Mouse (Mus musculus) limb, embryonic 13.5 days (tissue): ENCODE data around the gene Gh. TPM values are rescaled to one million over a fixed set of nuclear protein-coding genes. Genes with fewer than 3 reads are reported as not detected.

Source experiments
- ATAC-seq: fragments of 200-750 bp; cut with Nextera tagmentation; 2 replicates; pipeline ENCODE4 v1.8.0; 2017; ENCODE audit warnings: low read depth, moderate number of reproducible peaks, moderate TSS enrichment; ENCODE audit not compliant: low FRiP score
- H3K27ac ChIP-seq: fragments of 300-500 bp; sonication (generic); 2 replicates; pipeline ENCODE4 v1.5.1; 2015; ENCODE audit warnings: inconsistent platforms, mild to moderate bottlenecking, moderate library complexity
- H3K27me3 ChIP-seq: fragments of 300-500 bp; sonication (generic); 2 replicates; pipeline ENCODE4 v1.6.1; 2015; ENCODE audit warnings: mild to moderate bottlenecking, inconsistent platforms
- H3K36me3 ChIP-seq: fragments of 300-500 bp; sonication (generic); 2 replicates; pipeline ENCODE4 v1.6.1; 2015; ENCODE audit warnings: inconsistent platforms, mild to moderate bottlenecking, moderate library complexity
- H3K4me1 ChIP-seq: fragments of 300-500 bp; sonication (generic); 2 replicates; pipeline ENCODE4 v1.6.1; 2015; ENCODE audit warnings: inconsistent platforms
- H3K4me2 ChIP-seq: fragments of 300-500 bp; sonication (generic); replicated peaks from 2 replicates; pipeline ENCODE4 v1.6.1; 2015; ENCODE audit warnings: inconsistent platforms, mild to moderate bottlenecking, moderate library complexity
- H3K4me3 ChIP-seq: fragments of 300-500 bp; sonication (generic); 2 replicates; pipeline ENCODE4 v1.5.1; 2015; ENCODE audit warnings: moderate library complexity, mild to moderate bottlenecking, inconsistent platforms
- H3K9ac ChIP-seq: fragments of 300-500 bp; sonication (generic); 2 replicates; pipeline ENCODE4 v1.6.1; 2015; ENCODE audit warnings: mild to moderate bottlenecking, inconsistent platforms
- H3K9me3 ChIP-seq: fragments of 300-500 bp; sonication (generic); 2 replicates; pipeline ENCODE4 v1.6.1; 2016; ENCODE audit warnings: inconsistent platforms
- WGBS: fragments of 180-500 bp; shearing (Covaris S2); methylation state at CpG from one replicate; pipeline ENCODE4 v1.1.7; 2015; 5-methylcytosine and 5-hydroxymethylcytosine counted together
- polyA plus RNA-seq: library from polyadenylated mRNA; unstranded; fragments of >200 nt; fragmentation: Nextera tagmentation; extraction: Ambion mirVana; gene quantifications from 2 replicates; pipeline ENCODE4 v1.2.1, GENCODE M21; 2015

Gh gene
- polyA plus RNA-seq, 1 experiment from 2014 or later, result not detected

- ATAC-seq, result no peak
Observed at GRCm38 (mm10) chr11:106266431-106266830, 35.2 kb downstream of the Gh start.

GRCm38 (mm10) chr11:106265570-106265969 lies 36.1 kb downstream of the Gh start:
- H3K27ac ChIP-seq, result no peak overlapping the region
- H3K36me3 ChIP-seq, result peaks cover 68% of the 10 kb centered on the region
- H3K4me3 ChIP-seq, result no peak overlapping the region
- WGBS, result 92% methylated on average over 4 of the region's 4 CpGs
- no peak overlapping the region for H3K9ac ChIP-seq
- H3K4me2 ChIP-seq, result no peak overlapping the region
- H3K4me1 ChIP-seq, result peaks cover 42% of the 10 kb centered on the region
- no peaks in the 10 kb centered on the region for H3K9me3 ChIP-seq
- no peaks in the 10 kb centered on the region for H3K27me3 ChIP-seq
- no peak for ATAC-seq

More at GRCm38 (mm10) chr11:106266431-106266830, 35.2 kb downstream of the Gh start:
- peak overlapping the region; percentile 58 for H3K4me2 ChIP-seq
- H3K27me3 ChIP-seq, result no peaks in the 10 kb centered on the region
- peaks cover 59% of the 10 kb centered on the region for H3K36me3 ChIP-seq
- 90% methylated on average over 10 of the region's 10 CpGs for WGBS
- peak overlapping the region; percentile 34; the same call in 1 of the 2 replicates for H3K4me3 ChIP-seq
- no peak overlapping the region for H3K27ac ChIP-seq
- H3K9me3 ChIP-seq, result no peaks in the 10 kb centered on the region
- H3K9ac ChIP-seq, result no peak overlapping the region
- H3K4me1 ChIP-seq, result peaks cover 50% of the 10 kb centered on the region

GRCm38 (mm10) chr11:106264988-106265387 lies 36.7 kb downstream of the Gh start:
- WGBS, result 94% methylated on average over 15 of the region's 15 CpGs
- Histone ChIP-seq H3K36me3 (peaks cover 70% of the 10 kb centered on the region), H3K4me1 (peaks cover 36% of the 10 kb centered on the region), H3K9me3 (no peaks in the 10 kb centered on the region), H3K27me3 (no peaks in the 10 kb centered on the region), H3K4me3 (no peak overlapping the region), H3K9ac (no peak overlapping the region), H3K4me2 (no peak overlapping the region), H3K27ac (no peak overlapping the region)
- no peak for ATAC-seq

GRCm38 (mm10) chr11:106263963-106264362 lies 37.7 kb downstream of the Gh start:
- peaks cover 29% of the 10 kb centered on the region for H3K4me1 ChIP-seq
- WGBS, result 79% methylated on average over 9 of the region's 9 CpGs
- no peak for ATAC-seq
- no peak overlapping the region for H3K9ac ChIP-seq
- H3K4me2 ChIP-seq, result no peak overlapping the region
- H3K9me3 ChIP-seq, result no peaks in the 10 kb centered on the region
- no peak overlapping the region for H3K4me3 ChIP-seq
- H3K27ac ChIP-seq, result no peak overlapping the region
- H3K36me3 ChIP-seq, result peaks cover 80% of the 10 kb centered on the region
- no peaks in the 10 kb centered on the region for H3K27me3 ChIP-seq

- Histone ChIP-seq H3K27me3 (no peaks in the 10 kb centered on the region), H3K4me2 (no peak overlapping the region), H3K9me3 (no peaks in the 10 kb centered on the region), H3K4me1 (peaks cover 11% of the 10 kb centered on the region), H3K36me3 (peaks cover 84% of the 10 kb centered on the region), H3K9ac (no peak overlapping the region), H3K4me3 (no peak overlapping the region), H3K27ac (no peak overlapping the region)
- no peak for ATAC-seq
- WGBS, result 87% methylated on average over 14 of the region's 14 CpGs
Observed at GRCm38 (mm10) chr11:106260826-106261450, 40.7 kb downstream of the Gh start.

- peaks cover 66% of the 10 kb centered on the region for H3K36me3 ChIP-seq
- H3K27me3 ChIP-seq, result no peaks in the 10 kb centered on the region
- H3K27ac ChIP-seq, result no peak overlapping the region; the same call in 1 of the 2 replicates
- peak overlapping the region; percentile 99 for H3K4me2 ChIP-seq
- no peak for ATAC-seq
- H3K4me1 ChIP-seq, result peaks cover 20% of the 10 kb centered on the region
- 70% methylated on average over 5 of the region's 5 CpGs for WGBS
- H3K4me3 ChIP-seq, result peak overlapping the region; percentile 85
- no peaks in the 10 kb centered on the region for H3K9me3 ChIP-seq
- H3K9ac ChIP-seq, result peak overlapping the region; percentile 91
Observed at GRCm38 (mm10) chr11:106256775-106257174, 44.9 kb downstream of the Gh start.

- H3K9ac ChIP-seq, result peak within 1 kb of the TSS; percentile 91
- H3K27ac ChIP-seq, result peak within 1 kb of the TSS; percentile 58; the same call in 1 of the 2 replicates
- peaks cover 66% of the 10 kb centered on the region for H3K36me3 ChIP-seq
- no peaks in the 10 kb centered on the region for H3K27me3 ChIP-seq
- H3K4me1 ChIP-seq, result peaks cover 20% of the 10 kb centered on the region
- H3K4me2 ChIP-seq, result peak within 1 kb of the TSS; percentile 99
- H3K4me3 ChIP-seq, result peak within 1 kb of the TSS; percentile 85
- WGBS, result under 1% methylated on average over 42 of the region's 42 CpGs
- peak; percentile 97 for ATAC-seq
- H3K9me3 ChIP-seq, result no peaks in the 10 kb centered on the region
Observed at GRCm38 (mm10) chr11:106255685-106256451, 45.8 kb downstream of the Gh start, which contains the start of the genes Ftsj3 and Psmc5. Gene Ftsj3, minus strand, starts transcription at chr11:106256079. Gene Psmc5, plus strand, starts transcription at chr11:106256154.

- H3K9ac ChIP-seq, result peak overlapping the region; percentile 91
- peak overlapping the region; percentile 99 for H3K4me2 ChIP-seq
- H3K27me3 ChIP-seq, result no peaks in the 10 kb centered on the region
- H3K4me3 ChIP-seq, result peak overlapping the region; percentile 85
- 4% methylated on average over 22 of the region's 22 CpGs for WGBS
- H3K9me3 ChIP-seq, result no peaks in the 10 kb centered on the region
- H3K27ac ChIP-seq, result 0 out of 2 replicates have a peak overlapping the region, but pooled peaks have one; percentile 55
- no peak for ATAC-seq
- H3K36me3 ChIP-seq, result peaks cover 69% of the 10 kb centered on the region
- peaks cover 20% of the 10 kb centered on the region for H3K4me1 ChIP-seq
Observed at GRCm38 (mm10) chr11:106255174-106255573, 46.5 kb downstream of the Gh start.

GRCm38 (mm10) chr11:106254767-106255166 lies 46.9 kb downstream of the Gh start:
- peak overlapping the region; percentile 85 for H3K4me3 ChIP-seq
- H3K9me3 ChIP-seq, result no peaks in the 10 kb centered on the region
- 11% methylated on average over 2 of the region's 2 CpGs for WGBS
- peak overlapping the region; percentile 91 for H3K9ac ChIP-seq
- no peaks in the 10 kb centered on the region for H3K27me3 ChIP-seq
- H3K4me1 ChIP-seq, result peaks cover 20% of the 10 kb centered on the region
- H3K36me3 ChIP-seq, result peaks cover 71% of the 10 kb centered on the region
- H3K4me2 ChIP-seq, result peak overlapping the region; percentile 99
- H3K27ac ChIP-seq, result no peak overlapping the region
- no peak for ATAC-seq

Other genes starting within 250 kb of the Gh start
- gene Taco1, start 235.8 kb downstream of the Gh start, polyA plus RNA-seq, result 8.6 and 9.7 TPM in 2 replicates
- 25.3 and 27.1 TPM in 2 replicates for gene Map3k3, start 217.3 kb downstream of the Gh start, polyA plus RNA-seq
- not detected in 2 replicates for gene Gm10840, start 141.0 kb downstream of the Gh start, polyA plus RNA-seq
- gene Limd2, start 141.0 kb downstream of the Gh start, polyA plus RNA-seq, result 378 and 399 TPM in 2 replicates
- gene Strada, start 99.7 kb downstream of the Gh start, polyA plus RNA-seq, result 32.8 and 33.7 TPM in 2 replicates
- gene Ccdc47, start 85.5 kb downstream of the Gh start, polyA plus RNA-seq, result 73.2 and 76.8 TPM in 2 replicates
- gene Ddx42, start 84.9 kb downstream of the Gh start, polyA plus RNA-seq, result 88.5 and 91.4 TPM in 2 replicates
- gene Ftsj3, start 45.8 kb downstream of the Gh start, polyA plus RNA-seq, result 56.4 and 58.5 TPM in 2 replicates
- gene Psmc5, start 45.7 kb downstream of the Gh start, polyA plus RNA-seq, result 320 and 338 TPM in 2 replicates
- gene Smarcd2, start 28.9 kb downstream of the Gh start, polyA plus RNA-seq, result 82.6 and 82.7 TPM in 2 replicates
- gene Tcam1, start 25.2 kb downstream of the Gh start, polyA plus RNA-seq, result 0.34 and 0.43 TPM in 2 replicates
- 1.6 and 2.9 TPM in 2 replicates for gene Cd79b, start 12.9 kb upstream of the Gh start, polyA plus RNA-seq
- 0.42 and 0.49 TPM in 2 replicates for gene Scn4a, start 51.4 kb upstream of the Gh start, polyA plus RNA-seq
- gene Prr29, start 63.6 kb upstream of the Gh start, polyA plus RNA-seq, result 0.25 TPM in 1 of 2 replicates, not detected in the other
- gene Icam2, start 86.2 kb upstream of the Gh start, polyA plus RNA-seq, result 28.7 and 30.1 TPM in 2 replicates
- 6.8 and 7.6 TPM in 2 replicates for gene Ern1, start 186.0 kb upstream of the Gh start, polyA plus RNA-seq